Mouse (Mus musculus) liver, adult 2 months (tissue): ENCODE data around the gene Exosc1.
A peak's percentile ranks its signal among the peaks of the same experiment; 100 is the strongest.

Experiments
- CTCF ChIP-seq: fragments of 200-500 bp; IDR thresholded peaks from 2 replicates; pipeline ENCODE4 v1.5.1; 2011; ENCODE audit warnings: low read depth, low read length, control low read depth
- POLR2A ChIP-seq: fragments of 200-500 bp; IDR thresholded peaks from 2 replicates; pipeline ENCODE4 v1.6.1; 2011; ENCODE audit warnings: low read length, control low read depth; ENCODE audit not compliant: insufficient read depth; ENCODE audit errors: extremely low read depth

DNA sequence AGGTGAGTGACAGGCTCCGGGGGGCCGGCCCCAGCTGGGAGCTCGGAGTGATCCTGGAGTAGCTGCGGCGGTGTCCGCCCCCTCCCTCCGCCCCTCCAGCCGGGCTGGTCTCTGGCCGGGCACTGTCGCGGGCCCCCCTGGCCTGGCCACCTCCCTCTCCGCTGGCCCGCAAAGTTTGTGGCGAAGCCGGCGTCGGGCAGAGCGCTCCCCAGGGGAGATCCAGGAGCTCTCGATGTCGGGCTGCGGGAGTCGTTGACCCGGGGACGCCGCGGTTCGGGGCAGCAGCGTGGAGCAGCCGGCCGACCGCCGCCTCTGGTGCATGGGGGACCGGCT lies 48.3 kb upstream of the Exosc1 start, which contains the start of gene Ubtd1:
- no peak for TF ChIP-seq CTCF
- TF ChIP-seq POLR2A, result 0 out of 2 replicates have a peak, but pooled peaks have one; percentile 44
